Mouse (Mus musculus): ENCODE data around the gene Tent5c.

DNA sequence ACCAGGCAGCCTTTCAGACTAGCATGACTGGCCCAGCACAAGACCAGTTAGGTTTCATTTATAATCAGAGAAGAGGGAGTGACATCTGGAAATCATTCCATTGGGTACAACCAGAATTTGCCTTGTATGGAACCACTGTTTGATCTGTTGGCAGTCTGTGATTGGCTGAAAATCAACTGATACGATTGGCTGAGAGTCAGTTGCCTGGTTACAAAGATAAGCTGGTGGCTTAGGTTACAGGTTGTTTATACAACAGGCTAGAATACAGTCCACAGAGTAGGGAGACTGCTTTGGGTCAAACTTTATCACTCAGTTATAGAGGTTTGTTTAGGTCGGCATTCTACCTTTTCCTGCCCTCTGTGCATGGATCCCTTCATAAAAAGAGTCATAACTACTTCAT lies 17.6 kb upstream of the Tent5c start:
- no peak for TF ChIP-seq CTCF (IDR thresholded peaks at IDR 0.05)
- TF ChIP-seq EP300 (IDR thresholded peaks at IDR 0.05), result no peak
